Mouse (Mus musculus) T-helper 1 cell (primary cell): ENCODE data around the gene Itpr2.

ENCODE experiments used
- in situ Hi-C: fragments of 300-600 bp; cut with MboI, MseI; formaldehyde crosslinking; loops from one replicate; pipeline ENCODE4 v1.15.1; 2025; ENCODE audit warnings: high pct_unique_total_duplicates

Gene Itpr2

DNA sequence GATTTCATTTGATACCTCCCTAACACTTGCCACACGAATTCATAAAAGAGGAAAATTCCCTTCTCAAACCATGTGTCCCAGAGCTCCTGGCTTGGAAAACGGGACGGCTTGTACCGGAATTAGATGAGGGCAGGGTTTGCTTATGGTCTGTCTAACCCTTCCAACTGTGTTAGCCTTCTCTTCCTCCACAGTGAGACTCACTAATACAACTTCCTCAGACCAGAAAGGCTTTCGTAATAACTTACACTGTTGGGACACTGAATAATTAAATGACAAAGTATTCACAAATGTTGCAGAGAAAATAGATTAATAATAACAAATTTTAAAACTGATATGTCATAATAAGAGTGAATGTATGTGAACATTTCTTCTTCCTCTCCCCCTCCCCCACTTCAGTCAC is 187.7 kb downstream of the Itpr2 start:
- in situ Hi-C loops, result no loop called here

- in situ Hi-C loops, result no loop called here
Observed at GRCm38 (mm10) chr6:146313396-146313795, 188.6 kb downstream of the Itpr2 start.

DNA sequence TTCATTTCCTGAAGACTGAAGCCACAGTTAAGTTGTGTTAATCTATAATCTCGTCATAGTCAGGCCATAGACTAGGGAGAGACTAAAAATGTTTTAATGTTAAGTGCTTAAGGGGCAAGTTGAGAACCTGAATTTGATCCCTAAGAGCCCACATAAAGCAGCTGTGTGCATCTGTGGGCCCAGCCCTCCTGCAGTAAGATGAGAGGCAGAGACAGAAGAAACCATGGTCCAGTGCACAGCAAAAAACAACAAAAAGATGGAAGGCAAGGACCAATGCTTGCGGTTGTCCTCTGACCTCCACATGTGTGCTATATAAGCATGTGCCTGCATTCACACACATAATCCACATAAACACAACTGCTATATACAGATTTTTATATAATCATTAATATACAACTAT is 191.8 kb downstream of the Itpr2 start:
- in situ Hi-C loops, result no loop called here

- in situ Hi-C loops, result no loop called here
Observed at GRCm38 (mm10) chr6:146309335-146309734, 192.7 kb downstream of the Itpr2 start.

DNA sequence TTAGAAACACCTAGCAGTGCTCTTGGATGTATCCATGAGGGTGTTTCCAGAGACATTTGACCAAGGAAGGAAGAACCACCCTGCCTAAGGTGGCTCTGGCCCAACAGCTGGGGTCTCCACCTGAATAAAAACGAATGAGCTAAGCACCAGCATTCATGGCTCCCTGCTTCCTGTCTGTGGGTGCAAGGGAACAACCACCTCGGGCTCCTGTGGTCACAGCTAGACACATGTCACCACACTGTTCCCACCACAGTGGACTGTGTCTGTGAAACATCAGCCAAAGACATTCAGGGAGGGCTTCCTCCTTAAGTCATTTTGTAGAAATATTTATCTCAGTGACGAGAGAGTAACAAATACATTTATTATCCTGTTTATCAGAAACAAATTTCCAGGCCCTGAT is 196.0 kb downstream of the Itpr2 start:
- in situ Hi-C loops, result no loop called here

DNA sequence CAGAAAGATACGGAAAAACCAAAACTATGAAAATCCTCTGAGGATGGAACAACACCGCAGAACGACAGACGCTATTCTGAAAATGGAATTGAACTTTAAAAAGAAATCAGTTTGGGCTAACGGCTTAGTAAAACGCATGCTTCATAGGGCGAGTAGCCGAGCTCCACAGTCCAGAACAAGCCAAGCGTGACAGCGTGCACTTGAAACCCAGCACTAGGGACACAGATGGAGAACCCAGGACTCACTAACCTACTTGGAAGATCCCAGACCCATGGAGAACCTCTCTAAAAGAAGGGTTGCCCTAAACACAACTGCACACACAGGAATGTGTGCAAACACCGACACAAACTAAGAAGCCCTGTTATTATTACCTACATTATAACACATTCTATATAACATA is 197.9 kb downstream of the Itpr2 start:
- in situ Hi-C loops, result no loop called here

DNA sequence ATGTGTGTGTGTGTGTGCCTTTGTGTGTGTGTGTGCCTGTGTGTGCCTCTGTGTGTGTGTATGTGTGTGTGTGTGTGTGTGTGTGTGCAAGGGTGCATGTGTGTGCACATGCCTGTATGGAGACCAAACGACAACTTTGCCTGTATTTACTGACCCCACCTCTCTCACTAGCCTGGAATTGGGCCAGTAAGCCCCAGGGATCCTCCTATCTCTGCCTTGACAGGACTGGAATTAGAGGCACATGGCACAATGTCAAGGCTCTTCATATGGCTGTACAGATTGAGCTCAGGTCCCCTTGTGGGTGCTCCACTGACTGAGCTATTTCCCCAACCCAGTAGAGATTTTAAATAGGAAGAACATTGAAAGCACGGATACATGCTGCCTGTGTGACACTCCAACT is 198.7 kb downstream of the Itpr2 start:
- in situ Hi-C loops, result no loop called here

- in situ Hi-C loops, result no loop called here
Observed at GRCm38 (mm10) chr6:146302574-146303130, 199.4 kb downstream of the Itpr2 start.

DNA sequence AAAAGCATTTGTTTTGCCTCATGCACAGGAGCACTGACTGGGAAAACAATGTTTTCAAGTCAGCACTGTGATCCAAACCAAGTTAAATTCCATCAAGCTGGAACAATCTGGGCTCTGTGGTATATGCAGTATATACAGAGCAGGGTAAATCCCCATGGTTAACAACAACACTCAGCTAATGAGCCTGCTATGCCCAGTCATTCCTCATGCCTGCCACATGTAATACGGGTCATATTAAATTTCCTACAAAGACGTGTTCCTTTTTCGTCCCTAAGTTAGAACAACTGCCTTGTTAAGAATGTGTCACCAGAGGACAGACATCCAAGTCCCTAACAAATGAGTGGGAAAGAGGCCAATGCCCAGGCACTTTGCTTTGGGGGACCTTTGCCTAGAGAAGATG is 199.9 kb downstream of the Itpr2 start:
- in situ Hi-C loops, result no loop called here

GRCm38 (mm10) chr6:146300961-146301360 is 201.1 kb downstream of the Itpr2 start:
- in situ Hi-C loops, result no loop called here

DNA sequence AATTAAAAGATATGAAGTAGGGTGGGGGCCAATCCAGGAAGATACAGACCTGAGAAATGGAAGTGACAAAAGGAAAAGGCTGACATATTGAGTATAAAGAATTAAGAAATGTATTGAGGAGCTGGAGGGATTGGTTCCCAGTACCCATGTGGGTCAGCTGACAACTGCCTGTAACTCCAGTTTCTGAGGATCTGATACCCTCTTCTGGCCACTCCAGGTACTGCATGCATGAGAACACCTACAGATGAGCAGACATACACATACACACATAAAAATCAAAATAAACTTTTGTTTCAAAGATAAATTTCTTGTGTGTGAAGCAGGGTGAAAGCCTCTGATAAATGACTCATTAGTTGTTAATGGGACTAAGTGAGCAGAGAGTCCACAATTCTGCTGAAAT is 203.3 kb downstream of the Itpr2 start:
- in situ Hi-C loops, result no loop called here

DNA sequence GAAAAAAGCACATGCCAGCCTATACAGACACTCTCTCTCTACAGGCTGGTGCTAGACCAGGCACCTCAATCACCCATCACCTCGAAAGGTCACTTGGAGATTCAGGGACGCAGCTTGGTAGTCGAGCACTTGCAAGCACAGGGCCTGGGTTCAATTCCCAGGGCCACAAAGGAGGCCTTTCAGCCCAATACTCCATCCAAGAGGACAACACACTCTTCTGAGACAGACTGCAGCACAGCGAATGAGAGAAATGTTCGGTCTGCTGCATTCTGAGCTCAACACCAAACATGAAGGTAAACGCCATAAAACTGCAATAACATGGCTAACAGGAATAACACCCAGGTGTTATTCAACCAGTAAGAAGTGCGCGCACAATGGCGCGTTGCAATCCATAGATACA is 211.0 kb downstream of the Itpr2 start:
- in situ Hi-C loops, result no loop called here

DNA sequence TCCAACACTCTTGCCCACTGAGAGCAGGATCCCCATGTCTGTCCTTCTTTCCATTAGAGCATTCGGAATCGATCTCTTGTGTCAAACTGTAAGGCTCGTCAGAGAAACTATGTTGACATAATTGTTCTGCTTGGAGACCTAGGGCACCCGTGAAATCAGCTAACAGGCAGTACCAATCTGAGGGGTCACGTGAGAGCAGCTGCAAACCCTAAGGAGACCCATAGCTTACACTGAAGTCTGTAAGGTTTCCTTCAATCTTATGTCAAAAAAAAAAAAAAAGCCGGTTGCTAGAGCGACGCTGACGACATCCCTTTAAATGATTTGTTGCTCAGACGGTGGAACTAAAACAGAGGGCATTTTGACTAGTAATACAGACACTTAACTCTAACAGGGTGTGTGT is 212.2 kb downstream of the Itpr2 start:
- in situ Hi-C loops, result loop anchor here (10.0 kb wide), 1 partner anchor 275 kb away; no protein-coding TSS in a partner anchor

- in situ Hi-C loops, result loop anchor here (10.0 kb wide), 1 partner anchor 273 kb away; no protein-coding TSS in a partner anchor
Observed at GRCm38 (mm10) chr6:146288266-146288665, 213.8 kb downstream of the Itpr2 start.

- in situ Hi-C loops, result loop anchor here (10.0 kb wide), 1 partner anchor 270 kb away; no protein-coding TSS in a partner anchor
Observed at GRCm38 (mm10) chr6:146284921-146285565, 217.0 kb downstream of the Itpr2 start.

DNA sequence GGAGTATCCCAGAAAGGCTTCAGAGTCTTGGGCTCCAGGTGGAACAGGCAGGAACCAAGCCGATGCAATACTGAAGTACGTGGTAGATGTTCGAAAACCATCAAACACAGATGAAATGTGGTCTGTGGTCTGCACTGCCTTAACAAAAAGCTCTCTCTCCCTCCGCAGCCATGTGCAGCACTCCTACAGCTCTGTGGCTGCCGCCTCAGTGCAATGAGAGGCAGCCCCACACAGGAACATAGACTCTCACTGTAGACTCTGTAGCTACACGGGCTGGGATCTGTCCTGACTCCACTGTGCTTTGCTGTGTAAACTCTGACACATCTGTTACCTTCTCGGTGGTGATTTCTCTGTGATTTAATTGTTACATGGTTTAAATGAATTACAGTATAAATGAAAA is 218.0 kb downstream of the Itpr2 start:
- in situ Hi-C loops, result loop anchor here (10.0 kb wide), 1 partner anchor 269 kb away; no protein-coding TSS in a partner anchor

GRCm38 (mm10) chr6:146282061-146282659 is 219.9 kb downstream of the Itpr2 start:
- in situ Hi-C loops, result loop anchor here (10.0 kb wide), 1 partner anchor 267 kb away; no protein-coding TSS in a partner anchor

- in situ Hi-C loops, result loop anchor here (10.0 kb wide), 1 partner anchor 267 kb away; no protein-coding TSS in a partner anchor
Observed at GRCm38 (mm10) chr6:146281176-146281899, 220.7 kb downstream of the Itpr2 start.

DNA sequence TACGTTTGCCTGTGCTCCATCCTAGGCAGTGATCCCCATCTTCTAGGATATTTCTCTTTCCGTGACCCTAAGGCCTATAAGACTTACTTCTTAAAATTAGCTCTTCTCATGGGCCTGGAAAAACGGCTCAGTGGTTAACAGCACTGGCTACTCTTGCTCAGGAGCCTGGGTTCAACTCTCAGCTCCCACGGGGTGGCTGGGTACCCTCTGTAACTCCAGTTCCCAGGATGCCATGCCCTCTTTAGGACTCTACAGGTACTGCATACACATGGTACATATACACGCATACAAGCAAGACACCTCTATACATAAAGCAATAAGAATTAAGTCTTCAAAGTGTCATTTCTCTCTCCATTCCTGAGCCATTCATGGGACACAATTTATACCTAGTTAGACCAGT is 228.8 kb downstream of the Itpr2 start:
- in situ Hi-C loops, result loop anchor here (10.0 kb wide), 1 partner anchor 108 kb away; no protein-coding TSS in a partner anchor

- in situ Hi-C loops, result loop anchor here (10.0 kb wide), 1 partner anchor 108 kb away; no protein-coding TSS in a partner anchor
Observed at GRCm38 (mm10) chr6:146272253-146273036, 229.6 kb downstream of the Itpr2 start.
